Mouse (Mus musculus): ENCODE data around the gene Psg16. TPM values are rescaled to one million over a fixed set of nuclear protein-coding genes. Genes with fewer than 3 reads are reported as not detected.
A peak's percentile ranks its signal among the peaks of the same experiment; 100 is the strongest.
"Not testable (repeated sequence)": the region's sequence is repeated elsewhere in the genome, so short reads cannot be mapped to it uniquely, and the experiment has no call there.

The Psg16 gene
- total RNA-seq, 1 experiment from 2014 or later, result not detected

DNA sequence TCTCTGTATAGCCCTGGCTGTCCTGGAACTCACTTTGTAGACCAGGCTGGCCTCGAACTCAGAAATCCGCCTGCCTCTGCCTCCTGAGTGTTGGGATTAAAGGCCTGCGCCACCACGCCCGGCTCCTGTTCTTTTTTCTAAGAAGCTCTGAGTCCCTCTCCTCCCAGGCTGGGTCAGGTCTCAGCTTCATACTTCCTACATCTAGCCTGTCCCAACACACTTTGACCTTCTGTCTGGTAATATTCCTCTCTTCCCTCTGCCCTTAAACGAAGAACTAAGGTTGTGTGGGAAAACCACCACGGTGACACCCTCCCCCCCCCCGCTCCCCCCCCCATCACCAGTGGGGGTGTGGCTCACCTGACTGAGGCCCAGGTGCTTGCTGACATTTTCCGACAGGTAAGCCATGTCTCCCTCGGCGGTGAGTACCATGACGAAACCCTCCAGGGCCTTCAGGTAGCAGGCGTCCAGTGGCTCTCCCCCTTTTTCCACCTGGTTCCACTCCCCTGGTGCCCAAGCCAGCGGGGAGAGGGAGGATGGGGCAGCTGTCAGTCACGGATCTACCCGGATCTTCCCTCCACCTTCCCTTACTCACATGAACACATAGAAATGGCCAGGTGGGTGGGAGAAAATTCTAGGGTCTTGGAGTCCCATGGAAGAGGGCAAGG, 19.4 kb upstream of the Psg16 start:
- ATAC-seq (replicated peaks; ENCODE audit: low read depth, poor library complexity, severe bottlenecking), result no peak

DNA sequence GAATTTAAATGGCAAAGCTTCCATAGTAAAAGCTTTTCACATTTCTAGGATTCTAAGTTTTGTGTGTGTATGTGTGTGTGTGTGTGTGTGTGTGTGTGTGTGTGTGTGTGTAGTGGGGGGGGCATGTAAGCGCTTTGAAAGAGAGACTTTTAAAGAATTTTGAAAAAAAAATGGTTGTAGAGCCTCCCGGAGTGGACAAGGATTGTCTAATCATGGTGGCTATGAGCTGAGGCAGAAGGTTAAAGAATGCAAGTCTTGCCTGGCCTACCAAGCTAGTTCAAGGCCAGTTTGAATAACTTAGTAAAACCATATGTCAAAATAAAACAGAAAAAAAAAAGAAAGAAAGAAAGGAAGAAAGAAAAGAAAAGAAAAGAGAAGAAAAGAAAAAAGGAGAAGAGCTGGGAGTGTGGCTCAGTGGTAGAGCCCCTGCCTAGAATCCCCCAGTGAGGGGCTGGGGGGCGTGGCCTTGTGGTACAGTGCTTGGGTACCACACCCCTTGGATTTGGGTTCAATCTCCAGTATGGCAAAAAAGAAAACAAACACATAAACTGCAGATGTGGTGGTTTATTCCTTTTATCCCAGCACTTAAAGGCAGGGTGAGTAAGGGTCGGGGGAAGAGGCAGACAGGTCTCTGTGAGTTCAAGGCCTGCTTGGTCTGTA, 18.4 kb upstream of the Psg16 start:
- ATAC-seq (replicated peaks; ENCODE audit: low read depth, poor library complexity, severe bottlenecking), result no peak

GRCm38 (mm10) chr7:17056081-17056581, 17.7 kb upstream of the Psg16 start:
- peak; percentile 66 for ATAC-seq (replicated peaks; ENCODE audit: low read depth, poor library complexity, severe bottlenecking)

GRCm38 (mm10) chr7:17056601-17057523, 17.0 kb upstream of the Psg16 start:
- peak; percentile 27 for ATAC-seq (replicated peaks; ENCODE audit: low read depth, poor library complexity, severe bottlenecking)

GRCm38 (mm10) chr7:17058071-17058689, 15.7 kb upstream of the Psg16 start:
- peak; percentile 37 for ATAC-seq (replicated peaks; ENCODE audit: low read depth, poor library complexity, severe bottlenecking)

- no peak for ATAC-seq (replicated peaks; ENCODE audit: low read depth, poor library complexity, severe bottlenecking)
These were observed 14.9 kb upstream of the Psg16 start for GRCm38 (mm10) chr7:17058816-17059462.

DNA sequence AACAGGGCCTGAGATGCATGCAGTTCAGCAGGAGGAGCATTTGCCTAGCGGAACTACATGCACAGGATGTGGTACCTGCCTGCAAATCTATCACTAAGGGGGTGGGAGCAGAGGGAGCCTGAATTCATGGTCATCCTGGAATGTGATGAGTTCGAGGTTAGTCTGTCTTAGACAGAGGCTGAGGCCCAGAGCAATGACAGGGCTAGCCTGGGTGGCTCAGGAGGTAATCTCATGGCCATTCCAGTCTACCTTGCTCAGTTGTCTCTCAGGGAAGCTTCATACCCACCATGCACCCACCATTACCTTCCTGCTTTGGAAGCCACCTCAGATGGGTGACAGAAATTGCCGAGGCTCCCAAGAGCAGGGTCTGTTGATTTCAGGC, 14.4 kb upstream of the Psg16 start:
- no peak for ATAC-seq (replicated peaks; ENCODE audit: low read depth, poor library complexity, severe bottlenecking)

GRCm38 (mm10) chr7:17060031-17060781, 13.6 kb upstream of the Psg16 start:
- ATAC-seq (replicated peaks; ENCODE audit: low read depth, poor library complexity, severe bottlenecking), result peak; percentile 23; the same call in 1 of the 2 replicates

GRCm38 (mm10) chr7:17060782-17061605, 12.8 kb upstream of the Psg16 start:
- no peak for ATAC-seq (replicated peaks; ENCODE audit: low read depth, poor library complexity, severe bottlenecking)

DNA sequence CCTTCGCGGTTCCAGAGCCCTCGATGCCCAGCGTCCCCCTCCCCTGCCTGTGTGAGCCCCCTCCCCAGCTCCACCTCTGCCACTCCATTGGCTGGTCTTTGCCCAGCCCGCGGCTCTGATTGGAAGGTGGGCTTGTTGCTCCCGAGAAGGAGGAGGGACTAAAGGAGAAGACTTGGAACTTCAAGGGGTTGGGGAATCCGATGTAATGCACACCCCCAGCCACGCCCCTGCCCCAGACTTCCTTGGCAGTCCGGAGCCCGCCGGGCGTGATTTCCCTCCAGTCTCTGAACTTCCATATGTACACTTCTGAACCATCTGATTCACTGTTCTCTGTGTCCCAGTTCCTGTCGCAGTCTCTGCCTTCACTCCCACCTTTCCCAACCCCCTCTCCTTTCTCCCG, 11.5 kb upstream of the Psg16 start, which contains the start of gene Hif3a:
TSS of gene Hif3a (minus strand) at position 39 of the 400 bp plus-strand sequence.
- no peak for ATAC-seq (replicated peaks; ENCODE audit: low read depth, poor library complexity, severe bottlenecking)

- peak; percentile 19 for ATAC-seq (replicated peaks; ENCODE audit: low read depth, poor library complexity, severe bottlenecking)
These were observed 11.0 kb upstream of the Psg16 start for GRCm38 (mm10) chr7:17062845-17063244.

- no peak for ATAC-seq (replicated peaks; ENCODE audit: low read depth, poor library complexity, severe bottlenecking)
These were observed 8.2 kb upstream of the Psg16 start for GRCm38 (mm10) chr7:17065620-17066019.

DNA sequence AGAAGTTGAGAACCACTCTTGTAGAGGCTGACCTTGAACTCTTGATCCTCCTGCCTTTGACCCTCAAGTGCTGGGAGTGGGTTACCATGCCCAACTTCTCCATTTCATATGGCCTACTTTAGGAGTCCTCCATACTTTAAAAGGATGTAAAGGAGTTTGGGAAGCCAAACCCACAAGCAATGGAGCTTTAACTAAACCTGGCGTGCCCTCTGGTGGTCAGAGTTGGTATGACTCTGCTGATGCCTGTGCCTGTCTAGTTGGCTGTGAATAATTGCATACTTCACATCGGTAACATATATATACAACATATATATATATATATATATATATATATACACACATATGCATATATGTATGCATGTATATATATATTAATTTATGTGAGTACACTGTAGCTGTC, 7.4 kb upstream of the Psg16 start:
- peak; percentile 88 for ATAC-seq (replicated peaks; ENCODE audit: low read depth, poor library complexity, severe bottlenecking)

GRCm38 (mm10) chr7:17067000-17067399, 6.8 kb upstream of the Psg16 start:
- no peak for ATAC-seq (replicated peaks; ENCODE audit: low read depth, poor library complexity, severe bottlenecking)

- not testable (repeated sequence) for ATAC-seq (replicated peaks; ENCODE audit: low read depth, poor library complexity, severe bottlenecking)
These were observed 6.2 kb upstream of the Psg16 start for GRCm38 (mm10) chr7:17067651-17068050.

GRCm38 (mm10) chr7:17073513-17073903, 332 bp upstream of the Psg16 start:
- no peak for ATAC-seq (replicated peaks; ENCODE audit: low read depth, poor library complexity, severe bottlenecking)

- no peak for ATAC-seq (replicated peaks; ENCODE audit: low read depth, poor library complexity, severe bottlenecking)
These were observed 2.7 kb downstream of the Psg16 start for GRCm38 (mm10) chr7:17076542-17076941.

GRCm38 (mm10) chr7:17078076-17078654, 4.3 kb downstream of the Psg16 start:
- no peak for ATAC-seq (replicated peaks; ENCODE audit: low read depth, poor library complexity, severe bottlenecking)
